Mouse (Mus musculus) lung, postnatal 14 days (tissue): Measurements from ENCODE around the gene Eepd1.

Source experiments
- DNase-seq: peaks from one replicate; pipeline ENCODE4 v3.0.0; 2021

Gene Eepd1

DNA sequence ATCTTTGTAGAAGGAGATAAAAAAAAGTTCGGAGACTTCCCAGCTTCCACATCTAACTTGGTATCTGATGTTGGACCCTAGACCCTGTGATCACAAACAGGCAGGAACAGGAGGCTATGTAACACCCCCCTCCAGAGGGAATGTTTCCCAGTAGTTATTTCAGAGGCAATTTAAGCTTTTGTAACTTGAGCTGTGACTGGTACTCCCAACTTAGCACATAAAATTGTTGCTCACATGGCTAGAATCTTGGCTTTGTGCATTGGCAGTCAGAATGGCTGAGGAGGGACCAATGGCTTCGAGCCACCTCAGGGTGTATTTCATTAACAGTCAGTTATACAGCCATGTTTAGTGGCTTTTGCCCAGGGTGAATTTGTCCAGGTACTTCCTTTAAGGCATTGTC, 63.9 kb downstream of the Eepd1 start:
- DNase-seq = no peak

GRCm38 (mm10) chr9:25549130-25550060, 68.0 kb downstream of the Eepd1 start:
- no peak for DNase-seq

DNA sequence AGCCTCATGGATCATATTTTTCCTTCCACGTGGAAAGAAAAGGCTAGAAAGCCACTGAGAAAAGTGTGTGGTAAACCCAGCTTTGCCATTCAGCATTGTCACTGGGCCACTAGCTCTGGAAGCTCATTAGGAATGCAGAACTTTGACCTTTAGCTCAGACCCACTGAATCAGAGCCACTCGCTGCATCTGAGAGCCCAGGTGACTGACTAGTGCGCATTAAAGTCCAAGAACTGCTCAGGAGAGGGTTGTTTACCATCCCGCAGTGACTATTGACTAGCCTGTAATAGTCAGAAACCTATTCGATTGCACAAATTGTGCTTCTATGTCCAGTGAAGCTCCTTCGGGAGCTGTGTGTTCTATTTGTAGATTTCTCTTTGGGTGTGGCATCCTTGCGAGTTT, 68.8 kb downstream of the Eepd1 start:
- no peak for DNase-seq

GRCm38 (mm10) chr9:25552532-25552931, 71.2 kb downstream of the Eepd1 start:
- DNase-seq = no peak

DNA sequence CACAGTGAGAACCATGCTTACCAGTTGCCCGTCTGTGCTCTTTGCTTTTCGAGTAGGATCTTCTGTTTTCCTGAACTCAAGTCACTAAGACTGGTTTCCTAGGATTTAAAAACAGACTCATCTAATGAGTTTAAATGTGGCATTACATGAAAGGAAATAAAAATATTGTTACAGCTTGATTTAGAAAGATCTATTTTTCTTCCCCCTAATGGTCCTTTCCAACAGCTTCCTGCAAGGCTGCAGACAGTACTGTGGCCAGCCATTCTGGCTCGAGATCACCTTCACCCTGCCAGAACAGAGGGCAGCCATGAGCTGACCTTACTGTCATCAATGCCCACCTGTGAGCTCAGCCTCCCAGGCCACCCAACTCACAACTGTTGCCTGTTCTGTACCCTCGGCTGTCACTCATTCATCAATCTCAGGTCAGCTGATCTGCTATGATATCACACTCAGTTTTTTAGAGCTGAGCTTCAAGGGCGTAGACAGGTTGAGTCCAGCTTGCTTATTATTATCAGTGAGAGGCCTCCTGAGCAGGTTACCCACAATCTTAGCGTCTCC, 73.0 kb downstream of the Eepd1 start:
- DNase-seq = no peak

GRCm38 (mm10) chr9:25555261-25555660, 73.9 kb downstream of the Eepd1 start:
- DNase-seq = no peak

DNA sequence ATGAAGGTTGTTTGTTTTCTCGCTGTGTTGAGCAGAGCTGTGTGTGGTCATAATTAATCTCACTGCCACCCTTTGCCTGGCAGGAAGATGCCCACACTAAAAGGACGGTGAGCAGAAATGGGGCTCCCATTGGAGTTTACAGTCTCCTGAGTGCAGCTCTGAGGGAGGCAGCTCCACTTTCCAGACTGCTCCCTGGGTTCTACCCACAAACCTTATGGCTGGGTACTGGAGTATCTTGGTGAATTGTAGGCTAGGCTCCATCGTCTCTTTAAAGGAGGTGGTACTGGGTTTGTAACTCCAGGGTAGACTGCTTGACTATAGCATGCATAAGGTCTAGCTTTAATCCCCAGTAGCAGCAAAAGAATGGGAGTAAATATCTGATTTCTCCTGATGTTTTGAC, 74.7 kb downstream of the Eepd1 start:
- no peak for DNase-seq

- no peak for DNase-seq
Measured at GRCm38 (mm10) chr9:25557378-25557777, 76.0 kb downstream of the Eepd1 start.

- DNase-seq = no peak
Measured at GRCm38 (mm10) chr9:25558834-25559233, 77.5 kb downstream of the Eepd1 start.

DNA sequence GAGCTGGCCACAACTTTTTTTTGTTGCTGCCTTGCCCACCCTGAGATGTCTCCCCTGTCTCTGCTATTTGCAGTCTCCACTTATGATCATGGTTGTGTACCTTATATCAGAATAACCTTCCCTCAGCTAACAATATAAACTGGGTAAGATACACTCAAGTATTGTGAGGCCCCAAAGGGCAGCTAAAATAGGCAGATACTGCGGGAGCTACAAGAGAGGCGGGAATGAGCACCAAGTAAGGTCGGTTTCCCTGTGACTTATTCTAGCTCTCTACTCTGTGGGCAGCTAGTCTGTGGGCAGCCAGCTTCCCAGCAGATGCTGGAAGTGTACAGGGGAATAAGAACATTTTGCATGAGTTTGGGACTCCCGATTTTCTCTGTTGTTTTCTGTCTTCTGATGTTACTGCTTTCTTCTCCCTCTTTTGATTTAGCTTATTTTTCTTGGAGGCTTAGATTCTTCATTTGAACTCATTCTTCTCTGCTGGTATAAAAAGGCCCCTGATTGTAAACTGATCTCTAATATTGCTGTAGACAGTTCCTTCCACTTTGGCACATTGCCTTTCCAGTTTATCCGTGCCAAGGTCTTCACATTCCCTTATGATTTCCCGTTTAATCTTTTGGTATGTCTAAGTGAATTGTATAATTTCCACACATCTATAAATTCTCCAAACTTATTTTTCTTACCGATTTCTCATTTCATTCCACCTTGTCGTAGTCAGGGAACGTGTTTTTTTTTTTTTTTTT, 78.8 kb downstream of the Eepd1 start:
- DNase-seq = no peak

- DNase-seq = no peak
Measured at GRCm38 (mm10) chr9:25561143-25561542, 79.8 kb downstream of the Eepd1 start.

DNA sequence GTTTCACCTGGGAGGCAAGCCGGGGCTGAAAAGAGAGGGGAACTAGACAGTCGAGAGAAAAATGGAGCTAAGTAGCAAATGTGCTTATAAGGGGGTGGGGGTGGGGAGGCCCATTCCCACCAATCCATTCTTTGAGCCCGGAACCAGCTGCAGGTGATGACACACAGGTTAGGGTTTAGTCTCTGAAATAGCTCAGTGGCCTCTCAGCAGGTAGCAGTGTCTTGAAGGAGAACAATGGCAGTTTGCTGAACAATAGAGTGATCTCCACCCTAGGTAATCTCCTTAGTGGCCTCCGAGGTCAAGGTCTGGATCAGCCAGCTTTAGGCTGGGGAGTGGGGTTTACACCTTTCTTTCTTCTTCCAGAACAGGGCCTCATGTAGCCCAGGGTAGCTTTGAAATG, 82.5 kb downstream of the Eepd1 start:
- DNase-seq = no peak

- DNase-seq = no peak
Measured at GRCm38 (mm10) chr9:25567071-25567470, 85.7 kb downstream of the Eepd1 start.

DNA sequence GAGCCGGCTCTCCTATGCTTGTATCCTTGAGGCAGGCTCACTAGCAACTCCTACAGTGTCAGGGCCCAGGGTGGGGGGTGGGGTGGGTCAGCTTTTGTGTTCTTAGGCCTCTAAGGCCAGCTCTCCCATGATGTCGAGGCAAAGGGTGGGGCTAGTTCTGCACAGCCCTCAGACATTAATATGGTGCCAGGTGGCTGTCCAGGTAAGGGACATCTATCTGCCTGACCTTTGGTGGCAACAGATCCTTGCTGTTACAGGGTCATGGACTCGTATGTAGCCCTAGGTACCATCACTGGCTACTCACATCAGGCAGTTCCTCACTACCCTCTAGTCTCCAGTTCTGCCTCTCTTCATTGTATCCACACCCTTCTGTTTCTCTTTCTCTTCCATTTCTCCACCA, 87.4 kb downstream of the Eepd1 start:
- DNase-seq = no peak

DNA sequence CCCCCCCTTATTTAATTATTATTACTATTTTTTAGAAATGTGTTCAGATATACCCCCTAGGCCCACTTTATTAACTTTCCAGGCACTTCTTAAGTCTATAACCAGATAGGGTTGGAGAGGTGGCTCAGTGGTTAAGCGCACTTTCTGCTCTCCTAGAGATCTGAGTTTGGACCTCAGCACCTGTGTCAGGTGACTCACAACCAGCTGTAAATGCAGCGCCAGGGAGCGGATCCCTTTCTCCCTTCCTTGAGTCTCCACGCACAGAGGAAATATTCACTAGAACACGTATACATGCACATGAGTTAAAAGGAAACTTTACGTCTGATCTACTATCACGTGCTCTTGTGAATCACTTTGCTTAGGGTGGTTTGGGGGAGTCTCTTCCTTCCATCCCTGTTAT, 88.7 kb downstream of the Eepd1 start:
- no peak for DNase-seq

- peak; percentile 20 for DNase-seq
Measured at GRCm38 (mm10) chr9:25570436-25570835, 89.1 kb downstream of the Eepd1 start.

DNA sequence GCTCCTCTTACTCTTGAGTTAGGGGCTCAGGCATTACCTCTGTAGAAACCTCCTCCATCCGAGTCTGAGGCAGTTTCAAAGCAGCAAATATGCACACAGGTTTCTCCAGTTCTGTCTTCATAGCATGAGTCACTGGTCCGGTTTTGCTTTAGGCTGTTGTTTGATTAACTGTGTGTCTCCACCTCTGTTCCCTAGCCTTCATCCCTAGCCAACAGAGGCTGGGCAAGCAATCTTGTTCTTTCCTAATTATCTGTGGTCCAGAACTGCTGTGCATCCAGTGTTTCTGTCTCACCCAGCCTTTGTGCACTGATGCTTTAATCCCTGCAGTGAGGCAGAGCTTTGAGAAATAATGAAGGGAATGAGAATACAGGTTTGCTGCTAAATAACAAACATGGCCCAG, 90.0 kb downstream of the Eepd1 start:
- no peak for DNase-seq

GRCm38 (mm10) chr9:25573753-25574152, 92.4 kb downstream of the Eepd1 start:
- DNase-seq = no peak

- no peak for DNase-seq
Measured at GRCm38 (mm10) chr9:25574186-25574585, 92.8 kb downstream of the Eepd1 start.

DNA sequence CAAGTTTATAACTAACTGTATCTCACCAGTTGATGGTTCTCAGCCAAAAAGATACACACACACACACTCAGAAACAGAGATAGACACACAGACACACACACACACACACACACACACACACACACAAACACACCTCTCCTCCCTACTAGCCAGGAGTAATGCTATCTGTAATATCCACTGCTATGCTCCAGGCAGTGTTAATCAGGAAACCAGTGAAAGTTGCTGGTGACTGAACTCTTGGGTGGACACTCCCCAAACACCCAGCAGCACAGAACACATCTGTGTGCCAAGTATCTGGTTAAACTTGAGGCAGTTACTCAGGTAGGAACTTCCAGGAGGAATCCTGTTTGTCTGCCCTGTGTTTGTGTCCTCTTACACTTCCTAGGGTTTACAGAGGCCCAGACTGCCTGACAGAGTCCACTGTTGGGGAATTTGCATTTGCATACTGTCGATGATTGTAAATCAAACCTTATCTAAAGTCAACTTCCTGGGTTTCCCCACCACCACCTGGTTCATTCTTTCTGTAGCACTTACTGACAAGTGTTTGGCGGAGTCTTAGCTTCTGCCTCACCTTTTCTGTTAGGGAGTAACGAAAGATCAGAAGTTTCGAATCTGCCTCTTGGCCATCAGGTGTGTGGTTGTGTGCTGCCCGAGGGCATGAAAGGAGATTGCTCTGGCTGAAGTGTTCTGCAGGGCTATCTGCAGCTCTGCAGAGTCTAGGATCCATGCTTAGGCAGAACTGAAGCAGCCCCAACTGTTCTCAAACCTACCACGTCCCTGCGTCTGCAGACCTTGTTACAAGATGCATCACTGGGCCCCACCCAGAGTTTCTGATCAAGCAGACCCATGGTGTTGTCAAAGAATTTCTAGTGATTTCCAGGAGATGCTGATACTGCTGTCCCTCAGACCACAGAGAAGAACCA, 97.6 kb downstream of the Eepd1 start:
- no peak for DNase-seq

- DNase-seq = no peak
Measured at GRCm38 (mm10) chr9:25583621-25584020, 102.3 kb downstream of the Eepd1 start.

GRCm38 (mm10) chr9:25585614-25586013, 104.3 kb downstream of the Eepd1 start:
- DNase-seq = no peak

- no peak for DNase-seq
Measured at GRCm38 (mm10) chr9:25588581-25588980, 107.2 kb downstream of the Eepd1 start.
